Mouse (Mus musculus): ENCODE results near the gene Ankrd37.

The Ankrd37 gene

DNA sequence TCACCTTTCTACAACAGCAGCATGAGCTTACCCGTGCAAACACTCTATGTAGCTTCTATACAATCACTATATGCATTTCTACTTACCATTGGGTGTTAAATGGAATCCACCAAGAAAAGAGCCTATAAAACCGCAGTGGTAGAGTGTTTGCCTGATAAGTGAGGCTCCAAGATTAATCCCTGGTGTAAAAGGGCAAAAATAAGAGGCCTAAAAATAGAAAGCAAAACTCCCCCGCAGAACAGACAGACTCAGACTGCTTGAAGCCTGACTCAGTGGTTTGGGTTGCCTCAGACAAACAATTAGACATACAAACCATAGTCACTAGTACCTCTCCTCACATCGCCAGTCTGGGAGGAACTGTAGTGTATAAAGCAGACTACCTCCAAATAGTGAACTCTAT lies at the start of gene Ankrd37:
Ankrd37 (minus strand) TSS at position 112 of the 400 bp plus-strand sequence.
- no peak for DNase-seq (ENCODE audit: low spot score)

DNA sequence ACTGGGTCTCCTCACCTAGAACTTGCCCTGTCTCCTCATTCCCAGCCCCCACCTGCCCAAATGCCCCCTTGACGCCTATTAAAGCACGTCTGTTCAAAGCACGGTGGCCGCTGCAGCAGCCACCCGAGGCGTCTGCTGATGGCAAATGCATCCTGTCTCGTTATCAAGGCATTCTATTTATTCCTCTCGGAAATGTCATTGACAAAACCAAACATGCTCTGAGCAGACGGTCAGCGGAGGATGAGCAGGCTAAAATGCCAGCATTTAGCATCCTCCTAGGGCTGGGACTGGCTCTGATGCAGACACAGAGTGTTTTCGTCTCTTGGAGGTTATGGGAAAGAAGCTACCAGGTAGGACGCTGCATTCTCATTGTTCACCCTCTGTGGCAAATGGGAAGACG lies 34.8 kb upstream of the Ankrd37 start:
- no peak for DNase-seq (ENCODE audit: low spot score)

DNA sequence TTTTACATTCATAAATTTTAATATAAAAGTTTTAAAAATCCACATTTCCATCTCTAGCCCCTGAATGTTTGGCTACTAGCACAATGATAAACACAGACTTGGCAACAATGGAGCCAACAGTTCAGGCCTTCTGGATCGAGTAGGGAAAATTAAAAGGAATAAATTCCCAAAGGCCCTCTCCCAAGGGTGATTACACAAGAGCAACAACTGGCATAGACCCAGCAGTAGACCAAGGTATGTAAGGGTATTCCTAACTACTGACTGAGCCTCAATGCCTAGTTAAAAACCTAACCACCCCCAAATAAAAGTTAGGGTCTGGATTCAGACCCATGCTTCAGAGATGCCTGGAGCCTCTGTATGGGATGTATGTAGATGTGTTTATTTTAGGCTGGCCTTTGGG lies 34.2 kb upstream of the Ankrd37 start:
- no peak for DNase-seq (ENCODE audit: low spot score)

DNA sequence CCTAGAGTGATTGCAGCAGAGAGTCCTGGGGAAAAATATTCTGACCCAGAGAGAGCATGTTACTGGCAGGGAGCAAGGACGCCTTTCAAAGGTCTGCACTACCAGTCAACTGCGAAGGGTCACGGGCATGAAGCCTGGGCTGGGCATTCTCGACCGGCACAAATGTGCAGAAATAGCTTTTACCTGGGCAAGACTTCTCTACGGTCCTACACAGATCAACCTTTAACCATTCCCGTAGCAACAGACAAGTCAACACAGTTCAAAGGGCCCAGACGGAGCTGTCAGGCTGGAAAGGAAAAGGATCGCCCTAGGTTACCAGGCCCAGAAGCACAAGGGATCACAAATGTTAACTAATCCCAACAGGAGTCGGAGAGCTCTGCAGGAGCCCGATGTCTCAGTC lies 30.7 kb upstream of the Ankrd37 start:
- DNase-seq (ENCODE audit: low spot score), result no peak

DNA sequence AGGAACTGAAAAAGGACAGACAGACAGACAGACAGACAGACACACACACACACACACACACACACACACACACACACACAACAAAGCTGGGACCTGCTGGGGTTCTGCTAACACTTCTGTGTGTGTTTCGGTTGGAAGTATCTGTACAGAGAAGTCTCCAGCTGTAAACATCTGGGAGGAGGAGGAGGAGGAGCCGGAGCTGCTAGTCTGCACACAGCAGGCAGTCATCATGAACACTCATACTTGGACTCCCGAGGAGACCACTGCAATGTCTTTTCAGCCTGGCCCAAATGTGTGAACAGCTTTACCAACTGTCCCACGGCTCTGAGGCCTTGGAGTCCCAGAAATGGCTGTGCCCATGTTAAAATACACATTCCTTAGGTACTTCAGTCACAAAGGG lies 18.9 kb upstream of the Ankrd37 start:
- DNase-seq (ENCODE audit: low spot score), result no peak

DNA sequence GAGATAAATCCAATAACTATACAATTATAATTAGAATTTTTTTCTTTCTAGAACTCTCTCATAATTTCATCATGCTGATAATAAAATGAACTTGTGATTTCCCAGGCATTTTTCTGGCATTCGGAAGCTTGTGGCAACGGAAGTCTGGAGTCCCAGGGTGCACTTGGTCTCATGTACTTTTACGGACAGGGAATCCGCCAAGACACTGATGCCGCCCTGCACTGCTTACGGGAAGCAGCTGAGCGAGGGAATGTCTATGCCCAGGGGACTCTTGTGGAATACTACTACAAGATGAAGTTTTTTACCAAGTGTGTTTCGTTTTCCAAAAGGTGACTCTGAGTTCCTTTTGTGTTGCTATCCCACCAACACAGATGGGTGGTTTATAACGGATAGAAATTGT lies 17.3 kb upstream of the Ankrd37 start:
- no peak for DNase-seq (ENCODE audit: low spot score)

DNA sequence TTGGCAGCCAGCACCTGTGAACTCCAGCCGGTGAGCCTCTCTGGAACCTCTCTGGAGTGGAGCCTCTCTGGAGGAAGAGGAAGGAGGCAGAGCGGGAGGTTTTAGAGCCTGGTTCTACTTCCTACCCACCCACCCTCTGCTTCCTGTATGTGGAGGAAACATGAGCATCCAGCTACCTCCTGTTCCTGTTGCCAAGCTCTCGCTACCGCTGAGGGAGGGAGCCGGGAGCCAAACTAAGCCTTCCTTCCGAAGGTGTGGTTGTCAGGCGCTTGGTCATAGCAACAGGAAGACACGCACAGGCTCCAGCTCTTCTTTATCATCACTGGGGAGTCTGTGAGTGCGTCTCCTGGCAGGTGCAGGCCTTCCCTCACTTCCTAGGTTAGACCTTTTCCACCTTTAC lies 16.7 kb upstream of the Ankrd37 start:
- DNase-seq (ENCODE audit: low spot score), result no peak

DNA sequence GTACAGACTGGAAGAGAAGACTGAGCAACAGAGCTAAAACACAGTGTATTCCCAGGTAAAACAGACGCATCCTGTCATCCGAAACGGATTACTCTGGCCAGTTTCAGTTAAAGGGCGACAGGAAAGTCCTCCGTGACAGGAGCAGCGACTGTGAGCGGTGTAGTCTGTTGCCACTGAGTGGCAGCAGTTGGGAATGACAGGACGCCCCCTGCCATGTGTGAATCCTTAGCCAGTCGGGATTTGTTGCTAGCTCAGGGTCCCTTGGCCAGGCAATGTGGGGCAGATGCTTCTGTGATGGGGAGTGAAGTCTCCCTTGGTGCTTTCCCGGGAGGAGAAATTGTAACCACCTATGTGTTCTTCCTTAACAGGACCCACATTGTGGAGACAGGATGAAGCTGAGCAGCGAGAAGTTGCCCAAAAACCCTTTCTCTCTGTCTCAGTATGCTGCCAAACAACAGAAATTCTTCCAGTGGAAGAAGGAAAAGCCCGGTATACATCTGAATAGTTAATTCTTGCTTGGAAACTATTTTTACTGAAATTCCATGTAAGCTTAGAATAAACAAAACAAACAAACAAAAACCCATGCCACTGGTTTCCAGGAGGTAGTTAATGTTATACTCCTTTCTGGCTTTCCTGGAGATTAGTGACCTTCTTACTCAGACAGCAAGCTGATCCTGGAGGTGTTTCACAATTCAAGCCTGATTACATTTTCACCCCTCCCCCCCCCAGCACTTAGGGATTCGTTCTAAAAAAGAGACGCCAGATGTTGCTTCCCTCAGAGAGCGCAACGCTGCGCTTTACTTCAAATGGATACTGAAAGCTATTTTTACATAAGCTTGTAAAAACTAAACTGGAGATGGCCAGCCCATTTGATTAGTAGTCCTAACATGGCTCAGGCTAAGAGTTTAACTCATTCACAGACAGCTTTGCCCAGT lies 5.5 kb upstream of the Ankrd37 start:
- DNase-seq (ENCODE audit: low spot score), result peak; percentile 73

DNA sequence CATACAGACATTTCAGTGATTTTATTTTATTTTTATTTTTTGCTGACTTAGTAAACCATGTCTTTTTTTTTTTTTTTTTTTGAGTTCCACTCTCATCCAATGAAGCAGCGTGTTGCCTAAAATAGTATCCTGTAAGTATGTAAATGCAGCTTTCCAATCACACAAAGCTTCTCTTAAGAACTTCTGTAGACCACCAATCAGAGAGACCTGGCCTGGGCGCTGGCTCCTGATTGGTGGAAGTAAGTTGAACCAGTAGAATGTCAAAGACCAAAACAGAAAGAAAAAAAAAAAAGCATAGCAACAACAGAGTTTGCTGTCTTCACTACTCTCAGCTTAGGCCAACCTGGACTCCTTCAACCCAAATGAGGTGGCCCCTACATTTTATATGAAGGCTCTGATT lies 4.8 kb upstream of the Ankrd37 start:
- no peak for DNase-seq (ENCODE audit: low spot score)

DNA sequence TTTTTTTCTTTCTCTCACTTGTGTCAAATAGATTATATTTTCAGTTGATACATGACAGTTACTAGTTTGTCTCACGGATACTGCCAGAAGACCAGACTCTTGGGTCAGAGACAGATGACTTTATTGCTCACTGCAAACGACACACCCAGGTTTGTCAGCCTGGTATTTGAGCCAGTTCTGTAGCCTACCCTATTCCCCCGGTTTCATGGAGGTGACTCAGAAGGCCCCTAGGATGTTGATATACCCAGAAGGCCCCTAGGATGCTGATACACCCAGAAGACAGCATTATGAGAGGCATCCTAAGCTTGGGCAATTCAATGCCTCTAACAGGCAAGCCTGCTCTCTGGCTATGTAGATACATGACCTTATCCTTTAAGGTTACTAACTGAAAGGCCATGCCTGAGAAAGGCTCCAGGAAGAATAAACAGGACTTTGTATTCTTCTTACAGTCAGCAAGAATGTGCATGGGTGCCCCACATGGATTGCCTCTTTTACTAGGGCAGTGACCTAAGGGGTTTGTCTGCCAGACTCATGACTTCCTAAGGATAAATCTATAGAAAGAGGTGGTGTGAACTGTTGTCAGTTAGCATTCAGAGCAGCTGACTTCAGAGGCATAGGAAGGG lies 1.7 kb upstream of the Ankrd37 start:
- DNase-seq (ENCODE audit: low spot score), result no peak

DNA sequence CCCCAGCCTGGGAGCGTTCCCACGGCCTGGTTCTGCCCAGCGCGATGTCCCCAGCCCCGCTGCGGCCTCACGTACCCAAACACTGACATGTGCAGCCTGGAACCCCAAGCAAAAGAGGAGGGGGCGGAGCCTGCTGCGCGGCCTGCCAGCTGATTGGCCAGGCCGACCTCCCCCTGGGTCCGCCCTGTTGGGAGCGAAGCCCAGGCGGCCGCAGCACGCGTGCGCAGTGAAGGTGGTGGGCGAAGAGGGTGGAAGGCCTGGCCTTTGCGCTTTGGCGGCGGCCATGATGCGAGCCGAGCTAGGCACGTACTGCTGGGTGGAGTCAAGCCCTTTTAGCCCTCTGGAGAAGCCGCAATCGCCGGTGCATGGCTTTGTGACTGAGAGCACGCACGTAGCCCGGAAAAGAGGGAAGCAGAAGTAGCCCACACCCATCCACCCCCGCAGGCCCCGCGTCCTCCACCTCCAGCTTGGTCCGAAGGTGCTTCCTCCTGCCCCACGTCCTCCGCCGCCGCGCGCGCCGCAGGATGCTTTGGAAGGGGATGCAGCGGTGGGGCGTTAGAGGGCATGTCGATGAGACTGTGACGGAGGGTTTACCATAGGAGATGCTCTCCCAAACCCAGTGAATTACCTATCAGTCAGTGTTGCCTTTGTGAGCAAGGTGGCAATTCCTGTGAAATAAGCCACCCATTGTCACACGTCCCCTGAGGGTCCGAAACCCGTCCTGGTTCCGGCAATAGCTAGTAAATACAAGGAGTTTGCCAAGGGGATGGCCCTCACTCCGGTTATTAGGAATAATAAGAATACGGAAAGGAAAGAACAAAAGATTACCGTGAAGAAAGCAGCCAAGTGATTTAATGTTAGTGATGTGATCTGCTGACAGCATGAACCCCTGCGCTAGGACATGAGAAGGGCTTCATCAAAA lies 5.5 kb downstream of the Ankrd37 start:
- DNase-seq (ENCODE audit: low spot score), result peak; percentile 99

DNA sequence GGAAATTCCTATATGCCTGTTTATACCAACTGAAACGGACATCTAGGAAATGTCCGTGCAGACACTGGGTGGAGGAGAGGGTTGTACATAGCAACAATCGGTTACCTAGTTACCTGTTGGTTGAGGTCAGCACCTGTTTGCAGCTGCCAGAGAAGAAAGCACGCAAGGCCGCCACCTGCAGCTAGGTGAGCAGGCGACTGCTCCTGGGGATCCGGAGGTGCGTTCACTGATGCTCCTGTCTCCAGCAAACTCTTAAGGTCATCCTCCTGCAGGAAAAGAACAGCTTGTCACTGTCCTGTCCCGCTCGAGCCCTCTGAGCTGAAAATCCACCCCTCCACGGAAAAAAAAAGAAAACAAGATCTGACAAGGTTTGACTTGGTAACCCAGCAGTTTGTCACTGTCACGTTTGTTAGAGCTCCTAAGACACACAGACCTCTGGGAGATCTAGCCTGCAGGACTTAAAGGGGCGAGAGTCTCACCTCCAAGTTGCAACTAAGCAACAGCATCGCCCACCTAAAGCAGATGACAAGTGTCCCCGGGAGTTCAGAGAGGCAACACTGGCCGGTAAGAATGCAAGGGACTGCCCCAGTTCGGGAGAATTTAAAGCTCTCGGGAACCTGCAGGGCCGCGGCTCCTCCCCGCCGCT lies 6.2 kb downstream of the Ankrd37 start, which contains the start of gene Lrp2bp:
Lrp2bp (plus strand) TSS at position 166 of the 646 bp plus-strand sequence.
- DNase-seq (ENCODE audit: low spot score), result peak; percentile 40

DNA sequence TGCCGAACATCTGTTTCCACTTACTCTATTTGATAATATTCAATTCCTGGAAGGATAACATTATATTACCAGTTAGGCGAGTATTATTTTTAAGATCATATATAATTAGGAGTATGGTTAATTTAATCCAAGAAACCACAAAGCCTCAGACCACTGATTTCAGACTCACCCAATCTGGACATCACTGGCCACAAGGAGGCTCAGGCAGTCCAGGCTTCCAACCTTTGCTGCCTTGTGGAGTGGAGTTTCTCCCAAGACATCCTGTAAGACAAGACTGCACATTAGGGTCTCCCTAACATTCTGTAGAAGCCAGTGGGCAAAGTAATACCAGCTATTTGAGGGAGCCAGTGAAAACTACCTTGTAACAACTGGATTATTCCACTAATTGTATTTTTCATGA lies 7.3 kb downstream of the Ankrd37 start:
- no peak for DNase-seq (ENCODE audit: low spot score)

DNA sequence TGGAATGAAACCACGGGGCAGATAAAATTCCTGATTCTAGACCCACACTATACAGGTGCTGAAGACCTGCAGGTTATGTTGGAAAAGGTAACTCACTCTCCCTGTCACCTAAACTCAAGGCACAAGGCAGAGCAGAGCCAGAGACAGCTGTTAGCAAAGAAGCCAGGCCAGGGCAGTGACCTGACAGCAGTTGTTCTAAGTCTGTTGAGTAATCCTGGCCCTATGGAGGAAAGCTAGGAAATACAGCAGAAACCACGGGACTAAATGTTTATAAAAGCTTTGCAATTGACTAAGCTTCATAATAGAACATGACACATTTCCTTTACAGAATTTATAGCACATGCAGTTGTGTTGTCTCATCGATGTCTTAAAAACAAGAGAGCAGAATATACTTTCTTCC lies 9.9 kb downstream of the Ankrd37 start:
- no peak for DNase-seq (ENCODE audit: low spot score)

DNA sequence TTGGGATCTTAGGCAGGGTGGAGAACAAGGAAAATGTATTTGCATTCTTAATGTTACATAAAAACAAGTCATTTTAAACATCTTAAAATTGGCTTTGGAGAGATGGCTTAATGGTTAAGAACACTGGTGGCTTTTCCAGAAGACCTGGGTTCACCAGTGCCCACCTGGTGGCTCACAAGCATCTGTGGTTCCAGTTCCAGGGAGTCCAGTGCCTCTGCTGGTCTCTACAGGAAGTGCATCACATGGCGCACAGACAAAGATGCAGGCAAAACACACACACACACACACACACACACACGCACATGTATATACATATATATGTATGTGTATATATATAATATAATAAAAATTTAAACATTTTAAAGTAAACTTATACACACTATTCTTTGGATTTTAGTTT lies 11.4 kb downstream of the Ankrd37 start:
- no peak for DNase-seq (ENCODE audit: low spot score)

DNA sequence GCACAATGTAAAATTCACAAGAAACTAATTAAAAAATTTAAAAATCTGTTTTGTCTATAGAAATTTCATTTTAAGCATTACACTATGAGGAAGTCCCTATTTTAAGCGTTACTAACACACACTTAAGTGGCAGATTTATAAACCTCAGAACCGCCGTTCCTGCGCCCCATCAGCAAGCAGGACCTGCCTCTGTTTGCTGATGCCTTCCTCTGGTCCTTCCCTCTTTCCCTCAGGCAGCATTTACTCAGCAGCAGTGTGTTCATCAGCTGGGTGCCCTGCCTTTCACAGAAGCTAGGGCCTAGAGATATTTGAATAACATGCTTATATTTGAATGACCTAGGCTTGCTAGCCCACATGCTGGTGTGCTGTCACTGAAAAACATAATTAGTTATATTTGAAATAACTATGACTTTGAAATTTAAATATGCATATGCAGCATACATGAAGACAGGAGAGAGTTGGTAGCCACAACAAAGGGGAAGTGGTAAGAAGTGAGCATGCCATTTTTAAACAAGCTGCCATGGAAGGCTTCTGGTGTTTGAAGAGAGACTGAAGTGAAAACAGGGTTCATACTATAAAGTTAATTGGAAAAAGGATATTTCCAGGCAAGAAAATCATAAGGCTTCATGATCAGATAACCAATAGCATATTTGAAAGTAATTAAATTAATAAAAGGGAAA lies 14.7 kb downstream of the Ankrd37 start:
- no peak for DNase-seq (ENCODE audit: low spot score)

DNA sequence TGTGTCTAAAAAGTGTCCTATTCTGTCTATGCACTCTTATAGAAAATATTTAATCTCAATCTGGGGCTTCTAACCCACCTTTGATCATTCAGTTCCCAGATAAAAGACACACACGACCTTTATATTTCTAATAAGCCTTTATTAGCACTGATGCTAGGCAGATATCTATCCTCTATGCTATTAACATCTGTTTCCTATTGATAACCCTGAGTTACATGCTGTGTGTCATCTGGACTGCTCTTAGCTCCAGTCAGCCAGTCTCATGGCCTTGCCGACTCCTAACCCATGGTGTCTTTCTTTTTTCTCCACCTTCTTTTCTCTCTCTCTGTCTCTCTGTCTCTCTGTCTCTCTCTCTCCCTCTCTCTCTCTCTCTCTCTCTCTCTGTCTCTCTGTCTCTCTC lies 17.3 kb downstream of the Ankrd37 start:
- no peak for DNase-seq (ENCODE audit: low spot score)

DNA sequence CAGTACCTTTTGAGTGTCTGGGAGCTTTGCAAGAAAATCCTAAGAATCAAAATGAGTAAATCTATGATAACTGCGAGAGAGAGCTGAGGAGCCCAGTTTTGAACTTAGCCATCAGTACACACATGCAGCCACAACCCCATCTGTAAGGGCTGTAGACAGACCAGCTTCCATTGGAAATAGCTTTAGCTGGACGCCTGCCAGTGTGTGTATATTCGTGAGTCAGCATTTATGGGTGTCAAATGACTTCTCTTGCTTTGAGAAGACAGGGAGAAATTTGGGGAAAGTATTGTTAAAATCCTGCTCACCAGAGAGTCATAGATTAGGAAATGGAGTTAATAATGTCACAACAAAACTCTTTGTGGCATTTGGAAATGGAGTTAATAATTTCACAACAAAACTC lies 18.8 kb downstream of the Ankrd37 start:
- no peak for DNase-seq (ENCODE audit: low spot score)

DNA sequence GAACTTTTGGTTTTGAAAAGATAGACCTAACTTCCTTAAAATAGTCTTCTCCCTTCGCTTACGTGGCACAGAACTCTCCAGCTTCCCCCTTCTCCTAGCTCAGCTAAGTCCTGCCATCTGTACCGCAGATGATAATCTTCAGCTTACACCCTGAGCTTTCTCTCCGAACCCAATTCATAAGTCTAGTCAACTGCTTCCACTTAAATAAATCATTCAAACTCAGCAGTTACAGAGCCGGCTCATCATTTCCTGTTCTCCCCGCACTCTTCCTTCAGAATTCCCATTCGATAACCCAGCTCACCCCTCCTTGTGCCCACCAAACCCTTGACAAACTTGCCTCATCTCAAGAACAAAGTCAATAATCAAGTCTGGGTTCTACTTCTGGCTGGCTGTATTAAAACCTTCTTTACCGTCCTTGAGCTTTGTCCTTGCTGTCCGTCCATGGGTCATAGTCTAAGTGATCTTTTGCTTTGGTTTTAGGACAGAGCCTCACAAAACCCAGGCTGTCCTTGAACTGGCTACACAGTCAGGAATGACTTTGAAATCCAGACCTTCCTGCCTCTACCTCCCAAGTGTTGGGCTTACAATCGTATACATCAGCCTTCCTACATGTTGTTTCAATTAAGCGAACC lies 29.6 kb downstream of the Ankrd37 start:
- no peak for DNase-seq (ENCODE audit: low spot score)

DNA sequence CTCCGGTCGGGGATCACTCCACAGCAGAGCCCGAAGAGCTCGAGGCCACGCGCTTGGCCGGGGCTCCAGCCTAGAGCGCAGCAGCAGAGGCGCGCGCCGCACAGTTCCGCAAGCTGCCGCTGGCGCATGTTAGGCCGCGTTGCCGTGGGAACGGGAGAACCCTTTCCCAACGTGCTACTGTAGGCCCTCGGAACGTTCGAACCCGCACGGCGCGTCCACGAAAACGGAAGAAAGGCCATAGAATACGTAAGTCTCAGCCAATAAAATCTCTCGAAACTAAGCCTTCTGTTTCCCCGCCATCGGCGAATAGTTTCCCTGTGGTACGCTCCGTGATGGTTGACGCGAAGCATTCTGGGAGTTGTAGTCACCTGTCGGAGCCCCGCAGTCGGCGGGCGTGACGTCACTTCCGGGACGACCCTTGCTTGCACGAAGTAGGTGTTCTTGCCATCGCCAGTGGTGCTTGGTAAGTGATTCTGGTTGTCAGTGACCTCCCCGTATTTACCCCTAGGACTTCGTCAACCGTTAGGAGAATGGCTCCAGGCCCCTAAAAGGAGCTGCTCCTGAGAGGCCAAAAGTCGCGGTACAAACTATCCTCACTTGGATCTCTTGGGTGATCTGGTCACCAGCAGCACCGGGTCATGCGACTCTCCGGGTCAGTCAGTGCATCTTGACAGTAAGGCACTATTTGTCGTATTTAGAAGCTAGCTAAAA lies 30.2 kb downstream of the Ankrd37 start, which contains the start of the genes 1700029J07Rik and Ufsp2:
1700029J07Rik (minus strand) TSS at position 127 of the 711 bp plus-strand sequence.
Ufsp2 (plus strand) TSS at position 403 of the 711 bp plus-strand sequence.
- DNase-seq (ENCODE audit: low spot score), result peak; percentile 99
